Mouse (Mus musculus) myocyte (in vitro differentiated cells): Measurements from ENCODE around the gene Slc39a8.

Experiments
- E2F4 ChIP-seq: IDR thresholded peaks from one replicate; pipeline ENCODE4 v1.6.1; 2011; ENCODE audit warnings: mild to moderate bottlenecking, control low read depth, moderate library complexity; ENCODE audit not compliant: insufficient read depth
- MYOD1 ChIP-seq, 3 experiments: IDR thresholded peaks; one replicate each; pipeline ENCODE4 v1.6.1; 2011; ENCODE audit warnings: control low read depth in 2 of 3, low read depth in 2 of 3, mild to moderate bottlenecking in 2 of 3, moderate library complexity in 1 of 3; ENCODE audit not compliant: insufficient read length in 2 of 3, control insufficient read depth in 1 of 3
- POLR2A ChIP-seq: IDR thresholded peaks from one replicate; pipeline ENCODE4 v1.6.1; 2011; ENCODE audit warnings: low read depth, mild to moderate bottlenecking, control low read depth, moderate library complexity; ENCODE audit not compliant: insufficient read length
- POLR2AphosphoS2 ChIP-seq: IDR thresholded peaks from one replicate; pipeline ENCODE4 v1.6.1; 2011; ENCODE audit warnings: low read depth, control low read depth; ENCODE audit not compliant: insufficient read length
- TCF12 ChIP-seq: IDR thresholded peaks from one replicate; pipeline ENCODE4 v1.6.1; 2011; ENCODE audit warnings: mild to moderate bottlenecking, control low read depth; ENCODE audit not compliant: poor library complexity, insufficient read depth, severe bottlenecking
- USF1 ChIP-seq: IDR thresholded peaks from one replicate; pipeline ENCODE4 v1.6.1; 2011; ENCODE audit warnings: low read depth, mild to moderate bottlenecking, control low read depth, moderate library complexity

- no peak for TF ChIP-seq POLR2A
- no peak for TF ChIP-seq TCF12
- TF ChIP-seq USF1 = no peak
- TF ChIP-seq E2F4 = no peak
- TF ChIP-seq POLR2AphosphoS2 = no peak
- TF ChIP-seq MYOD1 (IDR thresholded peaks at IDR 0.05; ENCODE audit: control insufficient read depth in 1 of 3, insufficient read length in 2 of 3, low read depth in 2 of 3) = no peak
Measured at GRCm38 (mm10) chr3:135814665-135815064, 10.4 kb upstream of the Slc39a8 start.
